Mouse (Mus musculus): ENCODE data around the gene Pla2g4c. TPM values are rescaled to one million over a fixed set of nuclear protein-coding genes. Genes with fewer than 3 reads are reported as not detected.
"Not testable (repeated sequence)": the region's sequence is repeated elsewhere in the genome, so short reads cannot be mapped to it uniquely, and the experiment has no call there.

Pla2g4c gene
- polyA plus RNA-seq (2014; fragmentation: Nextera tagmentation; extraction: Ambion mirVana): 0.38 and 0.55 TPM in 2 replicates

DNA sequence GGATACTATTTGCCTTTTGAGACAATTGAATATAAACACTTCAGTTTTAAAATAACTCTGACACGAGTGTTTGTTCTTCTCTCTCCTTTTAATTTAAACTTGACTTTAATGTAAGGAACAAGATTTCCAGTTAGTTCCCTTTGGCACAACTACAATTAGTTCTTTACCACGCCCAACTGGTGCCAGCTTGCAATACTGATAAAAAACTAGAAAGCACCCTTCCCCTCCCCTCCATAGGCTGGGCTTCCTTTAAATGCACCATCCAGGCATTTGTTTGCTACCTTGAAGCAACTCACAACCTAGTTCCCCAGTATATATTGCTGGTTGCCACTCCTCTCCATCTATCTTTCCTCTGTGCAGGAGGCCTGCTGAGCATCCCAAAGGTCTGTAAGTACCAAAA is at the start of gene Pla2g4c:
Pla2g4c (plus strand) TSS at position 340 of the 400 bp plus-strand sequence.
- H3K4me2 ChIP-seq (ENCODE audit: low read length): no peak within 1 kb of the TSS
- H3K4me3 ChIP-seq (ENCODE audit: control insufficient read depth in 1 of 2, insufficient read depth in 1 of 2, low read depth in 1 of 2, low read length in 2 of 2): no peak within 1 kb of the TSS
- H3K4me1 ChIP-seq (ENCODE audit: control insufficient read depth in 2 of 2, insufficient read depth in 2 of 2, low read length in 2 of 2): no peaks in the 10 kb centered on the region
- no peak within 1 kb of the TSS for H3K9ac ChIP-seq (ENCODE audit: low read length)
- 84% methylated on average over 2 of the region's 2 CpGs for WGBS
- no peaks in the 10 kb centered on the region for H3K36me3 ChIP-seq (ENCODE audit: control insufficient read depth, insufficient read depth, low read length)
- ATAC-seq (ENCODE audit: insufficient number of reproducible peaks, insufficient read depth, low FRiP score, low read depth): no peak
- H3K27ac ChIP-seq (replicated peaks in 1 of 2; ENCODE audit: control insufficient read depth in 1 of 2, insufficient read depth in 1 of 2, low read depth in 2 of 2, low read length in 2 of 2): no peak within 1 kb of the TSS
- H3K9me3 ChIP-seq (ENCODE audit: control insufficient read depth, low read length): no peaks in the 10 kb centered on the region
- H3K27me3 ChIP-seq (ENCODE audit: control insufficient read depth, insufficient read depth, low read length): no peaks in the 10 kb centered on the region

- peak within 1 kb of the TSS; percentile 84 for H3K9ac ChIP-seq (ENCODE audit: low read length)
- peaks cover 0 to 4% of the 10 kb centered on the region in 2 experiments; a peak in 1 of 4 replicates for H3K4me1 ChIP-seq (ENCODE audit: control insufficient read depth in 2 of 2, insufficient read depth in 2 of 2, low read length in 2 of 2)
- H3K27me3 ChIP-seq (ENCODE audit: control insufficient read depth, insufficient read depth, low read length): no peaks in the 10 kb centered on the region
- peaks cover 44% of the 10 kb centered on the region for H3K36me3 ChIP-seq (ENCODE audit: control insufficient read depth, insufficient read depth, low read length)
- peak within 1 kb of the TSS; percentile 89 to 98 for H3K27ac ChIP-seq (replicated peaks in 1 of 2; ENCODE audit: control insufficient read depth in 1 of 2, insufficient read depth in 1 of 2, low read depth in 2 of 2, low read length in 2 of 2)
- WGBS: 97% methylated on average over 16 of the region's 16 CpGs
- peak within 1 kb of the TSS; percentile 78 to 89 for H3K4me3 ChIP-seq (ENCODE audit: control insufficient read depth in 1 of 2, insufficient read depth in 1 of 2, low read depth in 1 of 2, low read length in 2 of 2)
- ATAC-seq (ENCODE audit: insufficient number of reproducible peaks, insufficient read depth, low FRiP score, low read depth): no peak
- H3K9me3 ChIP-seq (ENCODE audit: control insufficient read depth, low read length): no peaks in the 10 kb centered on the region
- H3K4me2 ChIP-seq (ENCODE audit: low read length): peak within 1 kb of the TSS; percentile 84
Measured at GRCm38 (mm10) chr7:13277081-13277480, 47.4 kb upstream of the Pla2g4c start, which contains the start of gene Lig1. Lig1 (plus strand) TSS chr7:13277283.

GRCm38 (mm10) chr7:13277833-13278232 is 46.6 kb upstream of the Pla2g4c start:
- H3K4me2 ChIP-seq (ENCODE audit: low read length): peak overlapping the region; percentile 84
- H3K4me1 ChIP-seq (ENCODE audit: control insufficient read depth in 2 of 2, insufficient read depth in 2 of 2, low read length in 2 of 2): peaks cover 0 to 4% of the 10 kb centered on the region in 2 experiments; a peak in 1 of 4 replicates
- ATAC-seq (ENCODE audit: insufficient number of reproducible peaks, insufficient read depth, low FRiP score, low read depth): no peak
- 6% methylated on average over 2 of the region's 2 CpGs for WGBS
- H3K27me3 ChIP-seq (ENCODE audit: control insufficient read depth, insufficient read depth, low read length): no peaks in the 10 kb centered on the region
- peaks cover 51% of the 10 kb centered on the region for H3K36me3 ChIP-seq (ENCODE audit: control insufficient read depth, insufficient read depth, low read length)
- peak overlapping the region; percentile 78 to 89 for H3K4me3 ChIP-seq (ENCODE audit: control insufficient read depth in 1 of 2, insufficient read depth in 1 of 2, low read depth in 1 of 2, low read length in 2 of 2)
- H3K9me3 ChIP-seq (ENCODE audit: control insufficient read depth, low read length): no peaks in the 10 kb centered on the region
- peak overlapping the region; percentile 84 for H3K9ac ChIP-seq (ENCODE audit: low read length)
- peak overlapping the region; percentile 89 to 98 for H3K27ac ChIP-seq (replicated peaks in 1 of 2; ENCODE audit: control insufficient read depth in 1 of 2, insufficient read depth in 1 of 2, low read depth in 2 of 2, low read length in 2 of 2)

DNA sequence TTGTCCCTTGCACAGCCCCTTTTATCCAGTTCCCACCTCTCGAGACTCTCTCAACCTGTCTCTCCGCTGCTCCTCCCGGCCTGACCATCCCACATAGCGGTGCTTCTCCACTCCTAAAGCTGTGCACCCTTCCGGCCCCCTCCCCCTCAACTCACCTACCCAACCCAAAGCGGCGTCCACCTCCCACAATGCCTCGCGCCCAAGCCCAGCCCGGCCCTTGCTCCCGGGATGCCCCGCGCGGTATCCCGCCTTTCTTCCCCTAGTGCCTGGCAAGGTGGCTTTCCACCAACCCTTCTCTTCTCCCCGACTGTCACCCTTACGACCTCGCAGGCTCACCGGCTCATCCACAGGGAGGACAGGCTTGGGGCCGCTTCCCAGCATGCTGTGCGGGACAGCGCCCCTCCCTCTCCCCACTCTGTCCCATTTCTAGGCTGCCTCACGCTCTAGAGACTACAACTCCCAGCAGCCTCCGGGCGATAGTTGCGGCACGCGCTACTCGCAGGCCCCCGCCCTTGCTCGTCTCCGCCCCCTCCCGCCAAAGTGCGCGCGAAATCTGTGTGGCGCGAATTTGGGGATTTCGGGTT is 46.1 kb upstream of the Pla2g4c start, which contains the start of gene Zswim9:
Zswim9 (minus strand) TSS at position 414 of the 584 bp plus-strand sequence.
- Histone ChIP-seq H3K36me3 (ENCODE audit: control insufficient read depth, insufficient read depth, low read length) (peaks cover 54% of the 10 kb centered on the region), H3K27me3 (ENCODE audit: control insufficient read depth, insufficient read depth, low read length) (no peaks in the 10 kb centered on the region), H3K4me2 (ENCODE audit: low read length) (peak within 1 kb of the TSS; percentile 84), H3K9me3 (ENCODE audit: control insufficient read depth, low read length) (no peaks in the 10 kb centered on the region), H3K27ac (replicated peaks in 1 of 2; ENCODE audit: control insufficient read depth in 1 of 2, insufficient read depth in 1 of 2, low read depth in 2 of 2, low read length in 2 of 2) (peak within 1 kb of the TSS; percentile 89 to 98), H3K9ac (ENCODE audit: low read length) (peak within 1 kb of the TSS; percentile 84), H3K4me3 (ENCODE audit: control insufficient read depth in 1 of 2, insufficient read depth in 1 of 2, low read depth in 1 of 2, low read length in 2 of 2) (peak within 1 kb of the TSS; percentile 78 to 89), H3K4me1 (ENCODE audit: control insufficient read depth in 2 of 2, insufficient read depth in 2 of 2, low read length in 2 of 2) (peaks cover 0 to 4% of the 10 kb centered on the region in 2 experiments; a peak in 1 of 4 replicates)
- ATAC-seq (ENCODE audit: insufficient number of reproducible peaks, insufficient read depth, low FRiP score, low read depth): peak; percentile 98
- WGBS: under 1% methylated on average over 39 of the region's 39 CpGs

GRCm38 (mm10) chr7:13278957-13279356 is 45.5 kb upstream of the Pla2g4c start:
- peak overlapping the region; percentile 84 for H3K9ac ChIP-seq (ENCODE audit: low read length)
- ATAC-seq (ENCODE audit: insufficient number of reproducible peaks, insufficient read depth, low FRiP score, low read depth): peak; percentile 51
- H3K27me3 ChIP-seq (ENCODE audit: control insufficient read depth, insufficient read depth, low read length); H3K4me1 ChIP-seq (ENCODE audit: control insufficient read depth in 2 of 2, insufficient read depth in 2 of 2, low read length in 2 of 2); H3K9me3 ChIP-seq (ENCODE audit: control insufficient read depth, low read length): not testable (repeated sequence)
- peaks cover 51% of the 10 kb centered on the region for H3K36me3 ChIP-seq (ENCODE audit: control insufficient read depth, insufficient read depth, low read length)
- H3K4me2 ChIP-seq (ENCODE audit: low read length): peak overlapping the region; percentile 84
- peak overlapping the region; percentile 49 to 89; a peak in 3 of 4 replicates for H3K27ac ChIP-seq (replicated peaks in 1 of 2; ENCODE audit: control insufficient read depth in 1 of 2, insufficient read depth in 1 of 2, low read depth in 2 of 2, low read length in 2 of 2)
- 3% methylated on average over 13 of the region's 29 CpGs for WGBS
- H3K4me3 ChIP-seq (ENCODE audit: control insufficient read depth in 1 of 2, insufficient read depth in 1 of 2, low read depth in 1 of 2, low read length in 2 of 2): peak overlapping the region; percentile 78 to 89

GRCm38 (mm10) chr7:13288621-13289020 is 35.8 kb upstream of the Pla2g4c start:
- Histone ChIP-seq H3K27ac (replicated peaks in 1 of 2; ENCODE audit: control insufficient read depth in 1 of 2, insufficient read depth in 1 of 2, low read depth in 2 of 2, low read length in 2 of 2) (no peak overlapping the region), H3K9me3 (ENCODE audit: control insufficient read depth, low read length) (no peaks in the 10 kb centered on the region), H3K4me3 (ENCODE audit: control insufficient read depth in 1 of 2, insufficient read depth in 1 of 2, low read depth in 1 of 2, low read length in 2 of 2) (no peak overlapping the region), H3K9ac (ENCODE audit: low read length) (no peak overlapping the region), H3K4me1 (ENCODE audit: control insufficient read depth in 2 of 2, insufficient read depth in 2 of 2, low read length in 2 of 2) (no peaks in the 10 kb centered on the region), H3K36me3 (ENCODE audit: control insufficient read depth, insufficient read depth, low read length) (peaks cover 97% of the 10 kb centered on the region), H3K27me3 (ENCODE audit: control insufficient read depth, insufficient read depth, low read length) (no peaks in the 10 kb centered on the region), H3K4me2 (ENCODE audit: low read length) (no peak overlapping the region)
- 42% methylated on average over 5 of the region's 5 CpGs for WGBS
- no peak for ATAC-seq (ENCODE audit: insufficient number of reproducible peaks, insufficient read depth, low FRiP score, low read depth)

GRCm38 (mm10) chr7:13290041-13290675 is 34.3 kb upstream of the Pla2g4c start:
- Histone ChIP-seq H3K36me3 (ENCODE audit: control insufficient read depth, insufficient read depth, low read length) (peaks cover 99% of the 10 kb centered on the region), H3K4me1 (ENCODE audit: control insufficient read depth in 2 of 2, insufficient read depth in 2 of 2, low read length in 2 of 2) (no peaks in the 10 kb centered on the region), H3K27me3 (ENCODE audit: control insufficient read depth, insufficient read depth, low read length) (no peaks in the 10 kb centered on the region), H3K9me3 (ENCODE audit: control insufficient read depth, low read length) (no peaks in the 10 kb centered on the region), H3K4me2 (ENCODE audit: low read length) (no peak overlapping the region), H3K4me3 (ENCODE audit: control insufficient read depth in 1 of 2, insufficient read depth in 1 of 2, low read depth in 1 of 2, low read length in 2 of 2) (no peak overlapping the region), H3K27ac (replicated peaks in 1 of 2; ENCODE audit: control insufficient read depth in 1 of 2, insufficient read depth in 1 of 2, low read depth in 2 of 2, low read length in 2 of 2) (no peak overlapping the region), H3K9ac (ENCODE audit: low read length) (no peak overlapping the region)
- no peak for ATAC-seq (ENCODE audit: insufficient number of reproducible peaks, insufficient read depth, low FRiP score, low read depth)
- WGBS: 90% methylated on average over 1 of the region's 1 CpGs
